Mouse (Mus musculus): ENCODE measurements around the gene Lpcat4. TPM values are rescaled to one million over a fixed set of nuclear protein-coding genes. Genes with fewer than 3 reads are reported as not detected.
"Not testable (repeated sequence)": the region's sequence is repeated elsewhere in the genome, so short reads cannot be mapped to it uniquely, and the experiment has no call there.

The Lpcat4 gene
- total RNA-seq, 2 experiments from 2014 or later: 11.8 to 44.0 TPM

GRCm38 (mm10) chr2:112259241-112259962, 20.1 kb downstream of the Lpcat4 start, which contains the start of gene Nutm1:
TSS of gene Nutm1 (minus strand) at chr2:112259291.
- ATAC-seq (ENCODE audit: poor library complexity, severe bottlenecking): peak; percentile 22; the same call in 1 of the 2 replicates

GRCm38 (mm10) chr2:112261748-112262653, 22.7 kb downstream of the Lpcat4 start, which contains the start of gene Nop10:
TSS of gene Nop10 (plus strand) at chr2:112261926.
- peak; percentile 61 for ATAC-seq (ENCODE audit: poor library complexity, severe bottlenecking)

- no peak for ATAC-seq (ENCODE audit: poor library complexity, severe bottlenecking)
Observed at GRCm38 (mm10) chr2:112262779-112263295, 23.6 kb downstream of the Lpcat4 start.

- ATAC-seq (ENCODE audit: poor library complexity, severe bottlenecking): no peak
Observed at GRCm38 (mm10) chr2:112264364-112264763, 25.1 kb downstream of the Lpcat4 start.

- ATAC-seq (ENCODE audit: poor library complexity, severe bottlenecking): peak; percentile 73
Observed at GRCm38 (mm10) chr2:112265448-112266241, 26.4 kb downstream of the Lpcat4 start, which contains the start of gene Slc12a6. TSS of gene Slc12a6 (plus strand) at chr2:112265825.

- ATAC-seq (ENCODE audit: poor library complexity, severe bottlenecking): peak; percentile 43
Observed at GRCm38 (mm10) chr2:112266242-112266592, 26.9 kb downstream of the Lpcat4 start, which contains the start of gene Gm21985. TSS of gene Gm21985 (plus strand) at chr2:112266314.

- no peak for ATAC-seq (ENCODE audit: poor library complexity, severe bottlenecking)
Observed at GRCm38 (mm10) chr2:112266780-112267179, 27.5 kb downstream of the Lpcat4 start.

- ATAC-seq (ENCODE audit: poor library complexity, severe bottlenecking): peak; percentile 37
Observed at GRCm38 (mm10) chr2:112267547-112268269, 28.4 kb downstream of the Lpcat4 start.

- ATAC-seq (ENCODE audit: poor library complexity, severe bottlenecking): no peak
Observed at GRCm38 (mm10) chr2:112270011-112270410, 30.7 kb downstream of the Lpcat4 start.

- ATAC-seq (ENCODE audit: poor library complexity, severe bottlenecking): no peak
Observed at GRCm38 (mm10) chr2:112272909-112273308, 33.6 kb downstream of the Lpcat4 start.

GRCm38 (mm10) chr2:112273474-112273873, 34.2 kb downstream of the Lpcat4 start:
- no peak for ATAC-seq (ENCODE audit: poor library complexity, severe bottlenecking)

- no peak for ATAC-seq (ENCODE audit: poor library complexity, severe bottlenecking)
Observed at GRCm38 (mm10) chr2:112276870-112277269, 37.6 kb downstream of the Lpcat4 start.

GRCm38 (mm10) chr2:112282846-112283245, 43.6 kb downstream of the Lpcat4 start:
- no peak for ATAC-seq (ENCODE audit: poor library complexity, severe bottlenecking)

GRCm38 (mm10) chr2:112284363-112285030, 45.2 kb downstream of the Lpcat4 start:
- peak; percentile 83 for ATAC-seq (ENCODE audit: poor library complexity, severe bottlenecking)

GRCm38 (mm10) chr2:112285031-112285390, 45.7 kb downstream of the Lpcat4 start:
- no peak for ATAC-seq (ENCODE audit: poor library complexity, severe bottlenecking)

- not testable (repeated sequence) for ATAC-seq (ENCODE audit: poor library complexity, severe bottlenecking)
Observed at GRCm38 (mm10) chr2:112286062-112286461, 46.8 kb downstream of the Lpcat4 start.

GRCm38 (mm10) chr2:112287059-112287458, 47.8 kb downstream of the Lpcat4 start:
- peak; percentile 34; the same call in 1 of the 2 replicates for ATAC-seq (ENCODE audit: poor library complexity, severe bottlenecking)

- no peak for ATAC-seq (ENCODE audit: poor library complexity, severe bottlenecking)
Observed at GRCm38 (mm10) chr2:112289507-112289906, 50.2 kb downstream of the Lpcat4 start.

GRCm38 (mm10) chr2:112292823-112293222, 53.6 kb downstream of the Lpcat4 start:
- no peak for ATAC-seq (ENCODE audit: poor library complexity, severe bottlenecking)
